23 mouse cellular contexts compared by ENCODE assay signal in genomic region chr2:174762310-174762709, GRCm38 (mm10). TPM values are rescaled to one million over a fixed set of nuclear protein-coding genes. Genes with fewer than 3 reads are reported as not detected.
DNase-seq lines count a peak whose midpoint lies in the region; ATAC-seq and TF ChIP-seq lines count a peak whose summit lies in the region.
"Had no signal": no experiment of that assay in that cellular context is flagged by ENCODE, and none has a peak within 500 bp of the region (broad histone marks: within the 10 kb centered on the region; RNA-seq: fewer than 3 reads in every experiment).

No protein-coding gene starts in this region.

- no peak overlapping the region for H3K27ac ChIP-seq in embryonic facial prominence, embryonic 12.5 days
- no peak overlapping the region for H3K27ac ChIP-seq in embryonic facial prominence, embryonic 10.5 days (replicated peaks)
- 0 out of 2 replicates have a peak overlapping the region, but pooled peaks have one; percentile 82 for H3K27ac ChIP-seq in lung, embryonic 16.5 days (ENCODE audit: low read length)
- H3K27ac ChIP-seq in stomach, embryonic 14.5 days (ENCODE audit: low read length) = no peak overlapping the region
- H3K27ac ChIP-seq in stomach, postnatal 0 days (replicated peaks) = no peak overlapping the region
- H3K27ac ChIP-seq in stomach, embryonic 16.5 days (ENCODE audit: low read length) = no peak overlapping the region
- no peak overlapping the region for H3K27ac ChIP-seq in hindbrain, embryonic 16.5 days (ENCODE audit: low read depth, low read length)
- H3K27ac ChIP-seq: forebrain, embryonic 13.5 days; heart, adult 2 months; heart, embryonic 13.5 days had no signal

- H3K4me3 ChIP-seq in embryonic facial prominence, embryonic 12.5 days = no peak overlapping the region
- H3K4me3 ChIP-seq in embryonic facial prominence, embryonic 10.5 days = no peak overlapping the region
- H3K4me3 ChIP-seq in lung, embryonic 16.5 days (ENCODE audit: low read length) = peak overlapping the region; percentile 61
- H3K4me3 ChIP-seq in stomach, embryonic 14.5 days (ENCODE audit: low read depth, low read length) = 0 out of 2 replicates have a peak overlapping the region, but pooled peaks have one; percentile 53
- no peak overlapping the region for H3K4me3 ChIP-seq in stomach, postnatal 0 days (ENCODE audit: low read depth, low read length)
- no peak overlapping the region for H3K4me3 ChIP-seq in stomach, embryonic 16.5 days (replicated peaks; ENCODE audit: low read length)
- no peak overlapping the region for H3K4me3 ChIP-seq in hindbrain, embryonic 16.5 days (ENCODE audit: low read length)
- H3K4me3 ChIP-seq: erythroblast, embryonic 14.5 days; forebrain, embryonic 13.5 days; heart, adult 2 months; heart, embryonic 13.5 days had no signal

- TF ChIP-seq EP300 in stomach, postnatal 0 days (optimal IDR thresholded peaks at IDR 0.05) = no peak

- no peak overlapping the region for H3K9ac ChIP-seq in embryonic facial prominence, embryonic 12.5 days
- peak overlapping the region; percentile 79; the same call in 1 of the 2 replicates for H3K9ac ChIP-seq in lung, embryonic 16.5 days (ENCODE audit: low read length)
- H3K9ac ChIP-seq in stomach, embryonic 14.5 days (replicated peaks; ENCODE audit: low read depth, low read length) = no peak overlapping the region
- no peak overlapping the region for H3K9ac ChIP-seq in stomach, postnatal 0 days (ENCODE audit: low read length)
- no peak overlapping the region for H3K9ac ChIP-seq in stomach, embryonic 16.5 days (ENCODE audit: low read length)
- H3K9ac ChIP-seq in hindbrain, embryonic 16.5 days (ENCODE audit: low read depth, low read length) = no peak overlapping the region
- H3K9ac ChIP-seq: forebrain, embryonic 13.5 days; heart, embryonic 13.5 days; liver, postnatal 0 days had no signal

- no peaks in the 10 kb centered on the region for H3K27me3 ChIP-seq in embryonic facial prominence, embryonic 12.5 days
- H3K27me3 ChIP-seq in embryonic facial prominence, embryonic 10.5 days (replicated peaks; ENCODE audit: low read depth, poor library complexity, severe bottlenecking) = peaks cover 27% of the 10 kb centered on the region
- no peaks in the 10 kb centered on the region; the same call in 1 of the 2 replicates for H3K27me3 ChIP-seq in lung, embryonic 16.5 days (ENCODE audit: control insufficient read depth, insufficient read depth, low read depth, low read length)
- no peaks in the 10 kb centered on the region for H3K27me3 ChIP-seq in stomach, embryonic 14.5 days (ENCODE audit: control insufficient read depth, insufficient read depth, low read length)
- no peaks in the 10 kb centered on the region for H3K27me3 ChIP-seq in stomach, postnatal 0 days (ENCODE audit: control insufficient read depth, insufficient read depth, low read length)
- H3K27me3 ChIP-seq in stomach, embryonic 16.5 days (ENCODE audit: control insufficient read depth, insufficient read depth, low read length) = no peaks in the 10 kb centered on the region
- H3K27me3 ChIP-seq in hindbrain, embryonic 16.5 days (replicated peaks; ENCODE audit: control insufficient read depth, insufficient read depth, low read length) = peaks cover 7% of the 10 kb centered on the region

- H3K9me3 ChIP-seq in embryonic facial prominence, embryonic 12.5 days = no peaks in the 10 kb centered on the region
- no peaks in the 10 kb centered on the region for H3K9me3 ChIP-seq in embryonic facial prominence, embryonic 10.5 days
- H3K9me3 ChIP-seq in lung, embryonic 16.5 days (ENCODE audit: control insufficient read depth, low read length) = no peaks in the 10 kb centered on the region
- no peaks in the 10 kb centered on the region for H3K9me3 ChIP-seq in stomach, embryonic 14.5 days (ENCODE audit: control insufficient read depth, low read depth, low read length)
- no peaks in the 10 kb centered on the region for H3K9me3 ChIP-seq in stomach, postnatal 0 days (ENCODE audit: control insufficient read depth, low read length)
- no peaks in the 10 kb centered on the region for H3K9me3 ChIP-seq in stomach, embryonic 16.5 days (replicated peaks; ENCODE audit: control insufficient read depth, low read length)
- H3K9me3 ChIP-seq in hindbrain, embryonic 16.5 days (ENCODE audit: control insufficient read depth, low read length) = no peaks in the 10 kb centered on the region
- H3K9me3 ChIP-seq: forebrain, embryonic 13.5 days; heart, embryonic 13.5 days had no signal

- ATAC-seq in embryonic facial prominence, embryonic 12.5 days (ENCODE audit: insufficient number of reproducible peaks, insufficient read depth, low FRiP score, low TSS enrichment) = no peak
- ATAC-seq in lung, embryonic 16.5 days (ENCODE audit: low read depth) = no peak
- ATAC-seq in stomach, embryonic 14.5 days (ENCODE audit: insufficient number of reproducible peaks, insufficient read depth, low FRiP score, low read depth) = no peak
- ATAC-seq in stomach, postnatal 0 days (ENCODE audit: low FRiP score, low TSS enrichment) = no peak
- ATAC-seq in stomach, embryonic 16.5 days (ENCODE audit: insufficient read depth, low FRiP score) = no peak
- ATAC-seq in hindbrain, embryonic 16.5 days = no peak
- ATAC-seq: forebrain, embryonic 13.5 days; liver, postnatal 0 days had no signal

- H3K4me1 ChIP-seq in embryonic facial prominence, embryonic 12.5 days = peaks cover 15% of the 10 kb centered on the region
- H3K4me1 ChIP-seq in embryonic facial prominence, embryonic 10.5 days = peaks cover 26% of the 10 kb centered on the region
- H3K4me1 ChIP-seq in lung, embryonic 16.5 days (replicated peaks; ENCODE audit: control insufficient read depth, insufficient read depth, low read length) = peaks cover 12% of the 10 kb centered on the region
- H3K4me1 ChIP-seq in stomach, embryonic 14.5 days (ENCODE audit: control insufficient read depth, insufficient read depth, low read length) = 0 out of 2 replicates have a peak, but pooled peaks cover 15% of the 10 kb centered on the region
- no peaks in the 10 kb centered on the region; the same call in 1 of the 2 replicates for H3K4me1 ChIP-seq in stomach, postnatal 0 days (replicated peaks; ENCODE audit: control insufficient read depth, insufficient read depth)
- H3K4me1 ChIP-seq in stomach, embryonic 16.5 days (ENCODE audit: control insufficient read depth, insufficient read depth, low read length) = 0 out of 2 replicates have a peak, but pooled peaks cover 5% of the 10 kb centered on the region
- H3K4me1 ChIP-seq in hindbrain, embryonic 16.5 days (ENCODE audit: control insufficient read depth, insufficient read depth, low read depth, low read length) = peaks cover 6% of the 10 kb centered on the region; the same call in 1 of the 2 replicates

- 97% methylated on average over 2 of the region's 2 CpGs for WGBS in embryonic facial prominence, embryonic 12.5 days
- 92% methylated on average over 2 of the region's 2 CpGs for WGBS in embryonic facial prominence, embryonic 10.5 days
- WGBS in lung, embryonic 16.5 days = 87% methylated on average over 2 of the region's 2 CpGs
- WGBS in stomach, embryonic 14.5 days = 90% methylated on average over 2 of the region's 2 CpGs
- WGBS in stomach, postnatal 0 days = 97% methylated on average over 2 of the region's 2 CpGs
- WGBS in stomach, embryonic 16.5 days = 96% methylated on average over 2 of the region's 2 CpGs
- 86% methylated on average over 2 of the region's 2 CpGs for WGBS in hindbrain, embryonic 16.5 days

- no peak for DNase-seq in embryonic facial prominence, embryonic 10.5 days (ENCODE audit: low spot score)
- DNase-seq in lung, postnatal 36 days = no peak
- DNase-seq in stomach, postnatal 0 days (ENCODE audit: low spot score) = no peak
- DNase-seq: adrenal gland, postnatal 14 days; cerebellum, adult 8-10 months; gastrocnemius, postnatal 36 days; heart, adult 2 months; heart, postnatal 14 days; kidney, adult 8-10 months; layer of hippocampus, postnatal 36 days; liver, postnatal 0 days; right cerebral cortex, postnatal 25 days; thymus, postnatal 25 days had no signal

- no peak for TF ChIP-seq CTCF in stomach, postnatal 0 days (IDR thresholded peaks at IDR 0.05; ENCODE audit: low read depth)

- peaks cover 3% of the 10 kb centered on the region; the same call in 1 of the 2 replicates for H3K36me3 ChIP-seq in embryonic facial prominence, embryonic 12.5 days
- peaks cover 20% of the 10 kb centered on the region for H3K36me3 ChIP-seq in embryonic facial prominence, embryonic 10.5 days (replicated peaks)
- no peaks in the 10 kb centered on the region for H3K36me3 ChIP-seq in lung, embryonic 16.5 days (ENCODE audit: control insufficient read depth, insufficient read depth, low read length)
- no peaks in the 10 kb centered on the region for H3K36me3 ChIP-seq in stomach, embryonic 14.5 days (ENCODE audit: control insufficient read depth, insufficient read depth, low read length)
- no peaks in the 10 kb centered on the region for H3K36me3 ChIP-seq in stomach, postnatal 0 days (ENCODE audit: control insufficient read depth, insufficient read depth, low read length)
- H3K36me3 ChIP-seq in stomach, embryonic 16.5 days (ENCODE audit: control insufficient read depth, insufficient read depth, low read length) = no peaks in the 10 kb centered on the region
- no peaks in the 10 kb centered on the region for H3K36me3 ChIP-seq in hindbrain, embryonic 16.5 days (ENCODE audit: control insufficient read depth, insufficient read depth, low read length)
- H3K36me3 ChIP-seq: heart, embryonic 13.5 days had no signal

- H3K4me2 ChIP-seq in embryonic facial prominence, embryonic 12.5 days (replicated peaks) = peak overlapping the region; percentile 84; the same call in 1 of the 2 replicates
- peak overlapping the region; percentile 91 for H3K4me2 ChIP-seq in lung, embryonic 16.5 days (ENCODE audit: low read depth, low read length)
- H3K4me2 ChIP-seq in stomach, embryonic 14.5 days (replicated peaks; ENCODE audit: low read depth, low read length) = peak overlapping the region; percentile 72
- H3K4me2 ChIP-seq in stomach, postnatal 0 days (replicated peaks; ENCODE audit: low read depth) = no peak overlapping the region
- H3K4me2 ChIP-seq in stomach, embryonic 16.5 days (ENCODE audit: low read depth, low read length) = 0 out of 2 replicates have a peak overlapping the region, but pooled peaks have one; percentile 18
- H3K4me2 ChIP-seq in hindbrain, embryonic 16.5 days (ENCODE audit: low read length) = no peak overlapping the region
- H3K4me2 ChIP-seq: forebrain, embryonic 13.5 days; heart, embryonic 13.5 days; liver, embryonic 11.5 days; midbrain, embryonic 11.5 days had no signal

RNA-seq across cellular contexts. Expression of gene Edn3, which starts 1.9 kb away (rescaled TPM):
- polyA plus RNA-seq in embryonic facial prominence, embryonic 12.5 days (2016; fragmentation: Nextera tagmentation; extraction: Ambion mirVana) = 22.1 and 22.2 TPM in 2 replicates
- 18.8 and 19.1 TPM in 2 replicates for polyA plus RNA-seq in embryonic facial prominence, embryonic 10.5 days (2016; fragmentation: Nextera tagmentation; extraction: Ambion mirVana)
- polyA plus RNA-seq in lung, embryonic 16.5 days (2015; fragmentation: Nextera tagmentation; extraction: Ambion mirVana) = 48.5 and 52.7 TPM in 2 replicates
- 21.3 and 21.9 TPM in 2 replicates for polyA plus RNA-seq in stomach, embryonic 14.5 days (2014; fragmentation: Nextera tagmentation; extraction: Ambion mirVana)
- 11.2 and 13.0 TPM in 2 replicates for polyA plus RNA-seq in stomach, postnatal 0 days (2015; fragmentation: Nextera tagmentation; extraction: Ambion mirVana)
- 15.3 and 19.2 TPM in 2 replicates for polyA plus RNA-seq in stomach, embryonic 16.5 days (2015; fragmentation: Nextera tagmentation; extraction: Ambion mirVana)
- polyA plus RNA-seq in hindbrain, embryonic 16.5 days (2015; fragmentation: Nextera tagmentation; extraction: Ambion mirVana) = 7.3 and 7.5 TPM in 2 replicates
- polyA plus RNA-seq: erythroblast, embryonic 14.5 days had no signal

Comparison
In these comparisons a context has a peak if more than half of its experiments do, and no peak if none do; other contexts are left out.
1. H3K4me2 ChIP-seq: peak in embryonic facial prominence, embryonic 12.5 days (single experiment), lung, embryonic 16.5 days (single experiment), stomach, embryonic 14.5 days (single experiment) and stomach, embryonic 16.5 days (single experiment); none in stomach, postnatal 0 days (single experiment) and hindbrain, embryonic 16.5 days (single experiment).
2. H3K4me3 ChIP-seq: peak in lung, embryonic 16.5 days (single experiment) and stomach, embryonic 14.5 days (single experiment); none in embryonic facial prominence, embryonic 12.5 days (single experiment), embryonic facial prominence, embryonic 10.5 days (single experiment), stomach, postnatal 0 days (single experiment), stomach, embryonic 16.5 days (single experiment) and hindbrain, embryonic 16.5 days (single experiment).